Comparison of ENCODE assay signal across 8 mouse cellular contexts in the genomic region with DNA sequence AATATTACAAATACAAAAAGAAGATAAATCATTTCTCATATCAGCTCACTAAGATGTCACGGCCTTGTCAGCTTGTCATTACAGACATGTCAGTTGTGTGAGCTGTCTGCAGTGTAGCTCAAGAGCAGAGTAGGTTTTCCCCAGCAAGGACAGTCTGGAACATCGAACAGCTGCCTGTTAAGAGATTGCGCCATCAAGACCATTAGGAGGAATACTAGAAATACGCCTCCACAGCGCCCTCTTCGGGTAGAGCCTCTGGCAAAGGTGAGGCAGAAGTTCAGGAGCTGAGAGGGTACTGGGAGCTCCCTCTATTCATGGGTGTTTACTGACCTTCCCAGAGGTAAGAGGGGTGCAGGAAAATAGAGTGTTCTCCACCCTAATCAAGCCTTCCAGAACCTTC.
DNase-seq lines count a peak whose midpoint lies in the region; ATAC-seq and TF ChIP-seq lines count a peak whose summit lies in the region.

No protein-coding gene starts in this region.

- H3K9me3 ChIP-seq in midbrain, embryonic 11.5 days (ENCODE audit: control insufficient read depth, low read length) = no peaks in the 10 kb centered on the region
- H3K9me3 ChIP-seq in midbrain, embryonic 15.5 days = no peaks in the 10 kb centered on the region
- no peaks in the 10 kb centered on the region for H3K9me3 ChIP-seq in limb, embryonic 11.5 days (ENCODE audit: control insufficient read depth, low read length)

- WGBS in midbrain, embryonic 11.5 days = 17% methylated on average over 6 of the region's 6 CpGs
- 21% methylated on average over 6 of the region's 6 CpGs for WGBS in midbrain, embryonic 15.5 days
- 15% methylated on average over 6 of the region's 6 CpGs for WGBS in limb, embryonic 11.5 days
- 26% methylated on average over 6 of the region's 6 CpGs for WGBS in thymus, adult 2 months

- H3K27me3 ChIP-seq in midbrain, embryonic 11.5 days (ENCODE audit: control insufficient read depth, insufficient read depth, low read length) = no peaks in the 10 kb centered on the region
- no peaks in the 10 kb centered on the region for H3K27me3 ChIP-seq in midbrain, embryonic 15.5 days (replicated peaks)
- no peaks in the 10 kb centered on the region; the same call in 1 of the 2 replicates for H3K27me3 ChIP-seq in limb, embryonic 11.5 days (ENCODE audit: control insufficient read depth, insufficient read depth, low read length)
- no peaks in the 10 kb centered on the region for H3K27me3 ChIP-seq in thymus, adult 2 months (ENCODE audit: control insufficient read depth, insufficient read depth, low read length)

- H3K4me2 ChIP-seq in midbrain, embryonic 11.5 days = no peak overlapping the region
- H3K4me2 ChIP-seq in midbrain, embryonic 15.5 days = no peak overlapping the region
- no peak overlapping the region for H3K4me2 ChIP-seq in limb, embryonic 11.5 days (ENCODE audit: low read depth, severe bottlenecking)

- H3K4me3 ChIP-seq in midbrain, embryonic 11.5 days (ENCODE audit: low read depth, low read length) = no peak overlapping the region
- no peak overlapping the region for H3K4me3 ChIP-seq in midbrain, embryonic 15.5 days
- H3K4me3 ChIP-seq in limb, embryonic 11.5 days (ENCODE audit: low read depth, low read length) = no peak overlapping the region
- no peak overlapping the region for H3K4me3 ChIP-seq in thymus, adult 2 months (ENCODE audit: control insufficient read depth, insufficient read depth, low read length)

- DNase-seq in cerebellum, postnatal 10 days = peak; percentile 74 to 76
- no peak for DNase-seq in cerebellum, postnatal 36 days
- DNase-seq in midbrain, embryonic 11.5 days (ENCODE audit: low spot score, missing footprints) = peak; percentile 91
- peak; percentile 73 for DNase-seq in forelimb bud, embryonic 11.5 days (ENCODE audit: low read depth, low spot score)
- DNase-seq in limb, embryonic 11.5 days (ENCODE audit: low spot score) = peak; percentile 83
- DNase-seq in testis, postnatal 14 days (ENCODE audit: low spot score) = peak; percentile 11
- no peak for DNase-seq in thymus, adult 2 months

- peak; percentile 30; the same call in 1 of the 2 replicates for ATAC-seq in midbrain, embryonic 11.5 days (ENCODE audit: low FRiP score)
- ATAC-seq in midbrain, embryonic 15.5 days (replicated peaks) = no peak
- no peak for ATAC-seq in limb, embryonic 11.5 days (ENCODE audit: insufficient number of reproducible peaks, low FRiP score, low TSS enrichment, low read depth)

- TF ChIP-seq CTCF in thymus, adult 2 months (IDR thresholded peaks at IDR 0.05; ENCODE audit: borderline replicate concordance, control insufficient read depth, extremely low read depth, insufficient read depth, low read length, poor library complexity) = no peak

- TF ChIP-seq POLR2A in thymus, adult 2 months (IDR thresholded peaks at IDR 0.05; ENCODE audit: control insufficient read depth, extremely low read depth, insufficient read depth, low read length, poor library complexity) = no peak

- no peaks in the 10 kb centered on the region for H3K4me1 ChIP-seq in midbrain, embryonic 11.5 days (ENCODE audit: control insufficient read depth, insufficient read depth, low read length)
- H3K4me1 ChIP-seq in midbrain, embryonic 15.5 days = no peaks in the 10 kb centered on the region
- H3K4me1 ChIP-seq in limb, embryonic 11.5 days (ENCODE audit: control insufficient read depth, insufficient read depth, low read length) = 0 out of 2 replicates have a peak, but pooled peaks cover 2% of the 10 kb centered on the region
- H3K4me1 ChIP-seq in thymus, adult 2 months (replicated peaks; ENCODE audit: control insufficient read depth, insufficient read depth, low read length) = no peaks in the 10 kb centered on the region

- no peak overlapping the region for H3K27ac ChIP-seq in midbrain, embryonic 11.5 days (ENCODE audit: low read depth, low read length)
- H3K27ac ChIP-seq in midbrain, embryonic 15.5 days = no peak overlapping the region
- H3K27ac ChIP-seq in limb, embryonic 11.5 days (replicated peaks; ENCODE audit: low read depth, low read length) = no peak overlapping the region
- H3K27ac ChIP-seq in thymus, adult 2 months (ENCODE audit: control insufficient read depth, insufficient read depth, low read length) = no peak overlapping the region

- H3K9ac ChIP-seq in midbrain, embryonic 11.5 days (ENCODE audit: low read length) = no peak overlapping the region
- H3K9ac ChIP-seq in midbrain, embryonic 15.5 days = no peak overlapping the region
- no peak overlapping the region for H3K9ac ChIP-seq in limb, embryonic 11.5 days (ENCODE audit: low read length)

- H3K36me3 ChIP-seq in midbrain, embryonic 11.5 days (ENCODE audit: control insufficient read depth, insufficient read depth, low read length) = no peaks in the 10 kb centered on the region
- no peaks in the 10 kb centered on the region for H3K36me3 ChIP-seq in midbrain, embryonic 15.5 days (replicated peaks)
- no peaks in the 10 kb centered on the region for H3K36me3 ChIP-seq in limb, embryonic 11.5 days (ENCODE audit: control insufficient read depth, insufficient read depth, low read length)
- no peaks in the 10 kb centered on the region for H3K36me3 ChIP-seq in thymus, adult 2 months (ENCODE audit: control insufficient read depth, insufficient read depth, low read length)

Comparison
In these comparisons a context has a peak if more than half of its experiments do, and no peak if none do; other contexts are left out.
1. DNase-seq: peak in cerebellum, postnatal 10 days (2 of 2), midbrain, embryonic 11.5 days (single experiment), forelimb bud, embryonic 11.5 days (single experiment), limb, embryonic 11.5 days (single experiment) and testis, postnatal 14 days (single experiment); none in cerebellum, postnatal 36 days (0 of 2) and thymus, adult 2 months (single experiment).